Mouse (Mus musculus): ENCODE results near the gene Cltc. TPM values are rescaled to one million over a fixed set of nuclear protein-coding genes. Genes with fewer than 3 reads are reported as not detected.

Cltc gene
- polyA plus RNA-seq, 1 experiment from 2014 or later = 113 TPM

DNA sequence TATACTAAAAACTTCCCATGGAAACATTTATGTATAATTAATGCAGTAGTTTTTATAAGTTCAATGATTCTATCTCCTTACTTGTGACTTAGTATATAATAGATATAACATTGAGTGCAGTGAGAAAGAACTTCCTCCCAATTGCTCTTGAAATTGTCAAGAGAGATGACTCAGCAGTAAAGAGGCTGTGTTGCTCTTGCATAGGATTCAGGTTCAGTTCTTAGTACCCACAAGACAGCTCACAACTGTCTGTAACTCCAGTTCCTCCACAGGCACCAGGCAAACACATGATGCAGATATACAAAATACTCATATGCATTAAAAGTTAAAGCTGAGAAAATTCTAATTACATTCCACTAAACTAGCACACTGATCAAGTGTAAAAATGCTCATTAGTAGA lies 99.5 kb downstream of the Cltc start:
- H3K4me1 ChIP-seq (replicated peaks; ENCODE audit: insufficient read depth, low read length) = no peaks in the 10 kb centered on the region
- TF ChIP-seq CTCF (IDR thresholded peaks at IDR 0.05; ENCODE audit: low read depth) = no peak
- H3K27ac ChIP-seq = no peak overlapping the region
- no peaks in the 10 kb centered on the region for H3K27me3 ChIP-seq (ENCODE audit: insufficient read depth, low read length)
- no peaks in the 10 kb centered on the region for H3K9me3 ChIP-seq (replicated peaks; ENCODE audit: low read length)
- peaks cover 11% of the 10 kb centered on the region; the same call in 1 of the 2 replicates for H3K36me3 ChIP-seq (ENCODE audit: insufficient read depth, low read length)
- no peak overlapping the region for H3K4me2 ChIP-seq (ENCODE audit: low read length)
- no peak for ATAC-seq (replicated peaks; ENCODE audit: low FRiP score, low read depth)
- H3K4me3 ChIP-seq (replicated peaks; ENCODE audit: low read depth, low read length) = no peak overlapping the region
- H3K9ac ChIP-seq (ENCODE audit: low read depth, low read length) = no peak overlapping the region
- no peak for DNase-seq (ENCODE audit: low spot score)

DNA sequence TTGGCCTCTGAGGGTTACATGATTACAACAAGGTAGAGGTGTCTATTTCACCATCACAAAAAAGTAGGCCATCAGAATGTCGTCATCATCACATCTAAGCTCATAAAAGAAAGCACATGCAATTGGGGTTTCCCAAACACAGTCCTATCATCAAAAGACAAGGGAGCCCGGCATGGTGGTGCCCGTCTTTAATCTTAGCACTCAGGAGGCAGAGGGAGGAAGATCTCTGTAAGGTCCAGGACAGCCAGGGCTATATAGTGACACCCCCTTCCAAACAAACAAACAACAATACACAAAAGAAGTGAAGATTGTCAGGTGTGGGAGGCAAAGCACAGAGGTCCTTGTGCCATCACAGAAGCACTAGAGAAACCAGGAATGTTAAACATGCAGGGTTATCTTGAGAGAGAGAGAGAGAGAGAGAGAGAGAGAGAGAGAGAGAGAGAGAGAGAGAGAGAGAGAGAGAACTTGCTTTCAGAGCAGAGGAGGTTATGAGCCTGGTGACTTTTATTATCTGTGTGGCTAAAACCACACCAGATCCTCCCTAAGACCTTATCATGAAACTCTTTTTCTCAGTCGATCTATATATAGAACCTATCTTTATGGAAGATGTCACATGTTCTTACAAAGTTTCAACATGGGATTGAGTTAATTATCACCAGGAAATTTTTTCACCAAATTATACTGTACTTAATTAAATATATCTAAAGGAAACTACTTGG lies 100.4 kb downstream of the Cltc start:
- H3K27me3 ChIP-seq (ENCODE audit: insufficient read depth, low read length) = no peaks in the 10 kb centered on the region
- no peaks in the 10 kb centered on the region for H3K4me1 ChIP-seq (replicated peaks; ENCODE audit: insufficient read depth, low read length)
- H3K9ac ChIP-seq (ENCODE audit: low read depth, low read length) = no peak overlapping the region
- DNase-seq (ENCODE audit: low spot score) = no peak
- H3K4me2 ChIP-seq (ENCODE audit: low read length) = no peak overlapping the region
- no peak for TF ChIP-seq CTCF (IDR thresholded peaks at IDR 0.05; ENCODE audit: low read depth)
- H3K27ac ChIP-seq = no peak overlapping the region
- 87% methylated on average over 4 of the region's 4 CpGs for WGBS
- no peak for ATAC-seq (replicated peaks; ENCODE audit: low FRiP score, low read depth)
- H3K4me3 ChIP-seq (replicated peaks; ENCODE audit: low read depth, low read length) = no peak overlapping the region
- H3K36me3 ChIP-seq (ENCODE audit: insufficient read depth, low read length) = peaks cover 11% of the 10 kb centered on the region; the same call in 1 of the 2 replicates
- no peaks in the 10 kb centered on the region for H3K9me3 ChIP-seq (replicated peaks; ENCODE audit: low read length)

DNA sequence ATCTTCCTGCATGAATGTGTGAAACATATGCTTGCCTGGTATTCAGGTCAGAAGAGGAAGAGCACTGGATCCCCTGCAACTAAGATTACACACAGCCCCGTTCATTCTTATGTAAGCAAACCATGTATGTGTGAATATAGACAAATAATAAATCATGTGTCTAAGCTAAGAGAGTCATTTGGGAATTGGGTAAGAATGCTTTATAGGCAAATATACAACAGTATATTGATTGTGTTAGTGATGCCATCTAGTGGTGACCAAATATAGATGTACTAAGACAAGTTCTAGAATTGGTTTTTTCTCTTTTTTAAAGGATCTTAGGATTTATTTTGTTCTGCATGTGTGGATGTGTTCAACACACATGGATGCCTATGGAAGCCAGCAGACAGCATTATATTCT lies 101.7 kb downstream of the Cltc start:
- H3K36me3 ChIP-seq (ENCODE audit: insufficient read depth, low read length) = peaks cover 8% of the 10 kb centered on the region; the same call in 1 of the 2 replicates
- H3K4me2 ChIP-seq (ENCODE audit: low read length) = no peak overlapping the region
- WGBS = 37% methylated on average over 1 of the region's 1 CpGs
- no peaks in the 10 kb centered on the region for H3K27me3 ChIP-seq (ENCODE audit: insufficient read depth, low read length)
- no peak overlapping the region for H3K9ac ChIP-seq (ENCODE audit: low read depth, low read length)
- TF ChIP-seq CTCF (IDR thresholded peaks at IDR 0.05; ENCODE audit: low read depth) = peak; percentile 70
- peak; percentile 88 for DNase-seq (ENCODE audit: low spot score)
- H3K4me1 ChIP-seq (replicated peaks; ENCODE audit: insufficient read depth, low read length) = no peaks in the 10 kb centered on the region
- no peaks in the 10 kb centered on the region for H3K9me3 ChIP-seq (replicated peaks; ENCODE audit: low read length)
- no peak overlapping the region for H3K27ac ChIP-seq
- ATAC-seq (replicated peaks; ENCODE audit: low FRiP score, low read depth) = no peak
- no peak overlapping the region for H3K4me3 ChIP-seq (replicated peaks; ENCODE audit: low read depth, low read length)

DNA sequence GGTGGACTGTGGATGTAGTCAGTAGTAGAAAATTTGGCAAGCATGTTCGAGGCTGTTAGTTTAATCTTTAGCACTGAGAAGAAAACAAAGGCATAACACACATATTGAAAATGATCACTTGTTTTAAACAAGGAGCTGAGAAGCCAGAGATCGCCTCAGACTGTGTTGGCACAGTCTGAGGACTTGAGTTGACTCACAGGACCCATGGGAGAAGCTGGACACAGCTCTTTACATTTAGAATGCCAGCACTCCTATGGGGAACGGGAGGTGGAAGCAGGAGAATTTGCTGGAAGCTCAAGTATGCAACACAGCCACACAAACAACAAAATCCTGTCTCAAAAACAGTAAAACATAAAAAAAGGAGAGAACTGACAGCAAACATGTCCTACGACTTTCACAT lies 103.3 kb downstream of the Cltc start:
- no peaks in the 10 kb centered on the region for H3K27me3 ChIP-seq (ENCODE audit: insufficient read depth, low read length)
- H3K9me3 ChIP-seq (replicated peaks; ENCODE audit: low read length) = no peaks in the 10 kb centered on the region
- no peak overlapping the region for H3K9ac ChIP-seq (ENCODE audit: low read depth, low read length)
- H3K36me3 ChIP-seq (ENCODE audit: insufficient read depth, low read length) = 0 out of 2 replicates have a peak, but pooled peaks cover 6% of the 10 kb centered on the region
- H3K4me3 ChIP-seq (replicated peaks; ENCODE audit: low read depth, low read length) = no peak overlapping the region
- H3K27ac ChIP-seq = no peak overlapping the region
- TF ChIP-seq CTCF (IDR thresholded peaks at IDR 0.05; ENCODE audit: low read depth) = no peak
- 88% methylated on average over 4 of the region's 4 CpGs for WGBS
- H3K4me2 ChIP-seq (ENCODE audit: low read length) = no peak overlapping the region
- DNase-seq (ENCODE audit: low spot score) = no peak
- ATAC-seq (replicated peaks; ENCODE audit: low FRiP score, low read depth) = no peak
- no peaks in the 10 kb centered on the region for H3K4me1 ChIP-seq (replicated peaks; ENCODE audit: insufficient read depth, low read length)

DNA sequence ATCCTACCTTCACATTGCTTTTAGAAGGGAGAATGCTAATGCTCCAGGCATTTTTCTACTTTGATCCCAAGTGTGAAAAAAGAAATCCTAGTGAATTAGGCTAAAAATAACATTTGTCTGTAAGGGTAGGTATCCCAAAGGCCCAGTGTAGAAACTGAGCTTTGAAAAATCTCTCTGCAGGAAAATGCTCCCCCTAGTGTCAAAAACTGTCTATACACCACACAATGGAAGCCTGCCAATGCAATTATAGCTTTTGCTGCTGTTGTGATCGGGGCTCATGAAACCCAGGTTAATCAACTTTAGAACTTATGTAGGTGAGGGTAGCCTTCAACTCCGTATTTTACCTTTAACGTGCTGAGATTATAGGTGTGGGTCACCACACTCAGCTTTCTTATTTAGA lies 103.9 kb downstream of the Cltc start:
- H3K27me3 ChIP-seq (ENCODE audit: insufficient read depth, low read length) = no peaks in the 10 kb centered on the region
- 22% methylated on average over 3 of the region's 3 CpGs for WGBS

DNA sequence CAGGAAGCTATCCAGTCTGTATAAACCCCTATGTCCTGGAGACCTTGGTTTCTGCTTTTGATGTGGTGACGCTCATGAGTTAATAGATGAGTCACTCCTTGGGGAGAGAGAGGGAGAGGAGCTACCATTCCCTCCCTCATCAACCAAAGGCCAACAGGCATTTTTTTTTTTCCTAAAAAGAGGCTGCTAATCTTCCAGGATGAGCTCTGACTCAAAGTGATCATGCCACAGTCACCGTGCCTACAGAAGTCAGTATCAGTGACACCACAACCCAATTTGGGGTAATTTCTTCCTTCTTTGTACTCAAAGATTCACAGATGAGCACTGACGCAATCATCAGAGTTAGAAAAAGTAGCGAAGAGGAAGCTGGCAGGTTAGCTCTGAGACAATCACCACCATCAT lies 104.8 kb downstream of the Cltc start:
- Histone ChIP-seq H3K4me2 (ENCODE audit: low read length) (no peak overlapping the region), H3K4me3 (replicated peaks; ENCODE audit: low read depth, low read length) (no peak overlapping the region), H3K36me3 (ENCODE audit: insufficient read depth, low read length) (0 out of 2 replicates have a peak, but pooled peaks cover 6% of the 10 kb centered on the region), H3K9me3 (replicated peaks; ENCODE audit: low read length) (no peaks in the 10 kb centered on the region), H3K27me3 (ENCODE audit: insufficient read depth, low read length) (no peaks in the 10 kb centered on the region), H3K27ac (no peak overlapping the region), H3K9ac (ENCODE audit: low read depth, low read length) (no peak overlapping the region), H3K4me1 (replicated peaks; ENCODE audit: insufficient read depth, low read length) (no peaks in the 10 kb centered on the region)
- TF ChIP-seq CTCF (IDR thresholded peaks at IDR 0.05; ENCODE audit: low read depth) = no peak
- DNase-seq (ENCODE audit: low spot score) (no peak), ATAC-seq (replicated peaks; ENCODE audit: low FRiP score, low read depth) (no peak)
- WGBS = 83% methylated on average over 4 of the region's 4 CpGs

More for the DNA sequence above, 103.9 kb downstream of the Cltc start:
- no peak overlapping the region for H3K4me3 ChIP-seq (replicated peaks; ENCODE audit: low read depth, low read length)
- no peak overlapping the region for H3K27ac ChIP-seq
- no peaks in the 10 kb centered on the region for H3K9me3 ChIP-seq (replicated peaks; ENCODE audit: low read length)
- H3K9ac ChIP-seq (ENCODE audit: low read depth, low read length) = 0 out of 2 replicates have a peak overlapping the region, but pooled peaks have one; percentile 31
- H3K4me2 ChIP-seq (ENCODE audit: low read length) = no peak overlapping the region
- 0 out of 2 replicates have a peak, but pooled peaks cover 6% of the 10 kb centered on the region for H3K36me3 ChIP-seq (ENCODE audit: insufficient read depth, low read length)
- DNase-seq (ENCODE audit: low spot score) (peak; percentile 85), ATAC-seq (replicated peaks; ENCODE audit: low FRiP score, low read depth) (no peak)
- no peaks in the 10 kb centered on the region for H3K4me1 ChIP-seq (replicated peaks; ENCODE audit: insufficient read depth, low read length)
- TF ChIP-seq CTCF (IDR thresholded peaks at IDR 0.05; ENCODE audit: low read depth) = peak; percentile 83
